Mouse (Mus musculus) embryo, embryonic 11 days (tissue): ENCODE measurements around the gene Ppm1g.

Source experiments
- DNase-seq: peaks from one replicate; pipeline ENCODE4 v3.0.0-alpha.2; 2015

Ppm1g gene

GRCm38 (mm10) chr5:31192045-31192938 lies 28.2 kb downstream of the Ppm1g start:
- DNase-seq, result no peak

DNA sequence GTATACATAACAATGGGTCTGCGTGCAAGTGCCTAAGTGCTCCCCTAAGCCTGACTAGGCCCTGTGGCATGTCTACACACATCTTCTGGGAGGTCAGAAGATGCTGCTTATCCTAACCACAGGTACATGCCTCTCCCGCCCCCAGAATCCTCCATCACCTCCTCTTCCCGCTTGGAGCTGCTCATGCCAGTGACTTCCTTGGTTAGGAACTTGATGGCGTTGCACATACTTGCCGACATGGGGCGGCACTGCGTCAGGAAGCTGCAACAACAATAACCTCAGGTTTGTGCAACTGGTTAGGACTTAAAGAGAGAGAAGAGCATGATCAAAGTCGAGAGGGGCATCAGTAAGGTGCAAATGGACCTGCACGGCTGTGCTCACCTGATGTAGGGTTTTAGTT lies 30.3 kb downstream of the Ppm1g start:
- no peak for DNase-seq

DNA sequence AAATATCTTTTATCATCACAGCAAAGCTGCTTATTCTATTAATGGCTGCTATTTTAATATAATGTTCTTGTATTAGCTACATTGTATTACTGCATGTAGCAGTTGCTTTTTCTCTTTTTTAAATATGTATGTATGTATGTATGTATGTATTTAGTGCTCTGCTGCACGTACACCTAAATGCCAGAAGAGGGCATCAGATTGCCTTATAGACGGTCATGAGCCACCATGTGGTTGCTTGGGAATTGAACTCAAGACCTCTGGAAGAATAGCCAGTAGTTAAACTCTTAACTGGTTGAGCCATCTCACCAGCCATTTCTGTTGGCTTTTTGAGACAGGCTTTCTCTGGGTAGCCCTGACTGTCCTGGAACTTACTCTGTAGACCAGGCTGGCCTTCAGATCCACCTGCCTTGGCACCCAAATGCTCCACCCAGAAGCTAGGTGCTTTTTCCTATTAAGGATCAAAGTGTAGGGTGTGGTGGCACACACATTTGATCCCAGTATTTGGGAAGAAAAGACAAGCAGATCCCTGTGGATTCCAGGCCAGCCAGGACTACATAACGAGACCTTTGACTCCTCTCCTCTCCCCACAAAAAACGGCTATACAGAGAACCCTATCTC lies 32.2 kb downstream of the Ppm1g start:
- DNase-seq, result peak; percentile 24

DNA sequence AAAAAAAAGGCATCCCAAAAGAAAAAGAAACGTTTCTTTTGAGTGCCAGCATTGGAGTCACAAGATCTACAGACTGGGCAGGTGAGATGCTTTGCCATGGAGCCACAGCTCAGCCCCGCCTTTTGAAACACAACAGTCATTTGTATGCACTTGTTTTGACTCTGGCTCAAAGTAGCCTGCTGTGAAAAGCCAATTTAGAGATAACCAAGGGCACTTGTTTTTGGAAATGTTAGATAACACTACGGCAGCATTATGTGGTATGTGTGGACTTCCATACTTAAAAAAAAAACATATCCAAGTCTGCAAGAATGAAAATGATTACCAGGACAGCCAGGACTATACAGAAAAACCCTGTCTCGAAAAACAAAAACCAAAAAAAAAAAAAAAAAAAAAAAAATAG lies 36.8 kb downstream of the Ppm1g start:
- no peak for DNase-seq

DNA sequence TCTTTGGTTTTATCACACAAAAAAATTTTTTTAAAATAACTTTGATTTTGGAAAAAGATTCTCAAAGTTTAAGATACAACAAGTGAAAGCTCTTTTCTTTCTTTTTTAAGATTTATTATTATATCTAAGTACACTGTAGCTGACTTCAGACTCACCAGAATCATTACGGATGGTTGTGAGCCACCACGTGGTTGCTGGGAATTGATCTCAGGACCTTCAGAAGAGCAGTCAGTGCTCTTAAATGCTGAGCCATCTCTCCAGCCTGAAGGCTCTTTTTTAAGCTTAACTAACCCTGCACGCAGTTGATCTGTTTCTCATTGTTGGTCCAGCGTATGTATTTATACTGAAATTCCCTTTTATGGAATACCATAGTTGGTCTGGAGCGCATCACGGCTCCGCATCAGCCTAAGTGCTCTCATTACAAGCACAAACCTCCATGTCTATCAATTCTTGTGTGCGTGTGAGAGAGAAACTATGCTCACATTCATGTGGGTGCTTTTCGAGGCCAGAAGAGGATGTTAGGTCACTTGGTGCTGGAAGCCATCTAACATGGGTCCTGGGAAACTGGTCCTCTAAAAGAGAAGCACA lies 39.2 kb downstream of the Ppm1g start:
- DNase-seq, result no peak

DNA sequence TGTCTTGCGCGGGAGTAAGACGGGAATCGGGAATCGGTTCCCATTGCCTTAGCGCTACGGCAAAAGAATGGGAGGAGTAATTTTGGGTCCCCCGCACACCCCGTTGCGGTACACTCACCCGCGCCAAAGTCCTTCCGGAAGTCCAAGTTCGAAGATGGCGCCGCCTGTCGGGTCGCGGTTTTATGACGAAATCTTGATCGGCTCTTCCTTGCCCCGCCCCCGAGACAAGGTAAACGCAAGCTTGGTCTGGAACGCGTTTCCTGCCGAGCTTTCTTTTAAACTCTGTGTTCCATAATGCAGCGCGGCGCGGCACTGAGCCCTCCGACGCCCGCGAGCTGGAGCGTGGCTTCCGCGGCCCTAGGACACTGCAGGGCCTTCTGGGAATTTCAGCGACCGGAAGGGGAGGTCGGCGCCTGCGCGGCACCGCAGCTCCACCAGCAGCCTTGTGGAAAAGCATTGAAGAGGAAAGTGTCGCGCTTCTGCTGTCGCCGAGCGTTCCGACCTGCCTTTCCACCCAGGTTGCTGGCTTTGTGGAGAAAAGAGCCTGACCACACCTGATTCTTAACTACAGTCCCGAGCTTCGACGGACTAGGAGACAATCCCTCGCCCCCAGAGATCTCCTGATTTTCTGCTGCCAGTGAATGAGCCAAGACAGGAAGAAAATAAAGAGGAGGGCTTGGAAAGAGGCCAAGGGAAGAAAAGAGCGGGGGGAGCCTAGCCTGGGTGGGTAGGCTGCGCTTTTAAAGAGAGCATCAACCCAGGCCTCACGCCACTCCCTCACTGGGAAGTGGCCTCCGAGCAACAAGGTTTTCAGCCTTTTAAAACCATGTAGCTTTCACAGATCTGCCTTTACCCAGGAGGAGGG lies 40.5 kb downstream of the Ppm1g start, which contains the start of the genes Gm29609 and Gtf3c2:
Gm29609 (minus strand) TSS at position 146 of the 865 bp plus-strand sequence.
Gtf3c2 (minus strand) TSS at position 379 of the 865 bp plus-strand sequence.
- DNase-seq, result peak; percentile 97

- peak; percentile 55 for DNase-seq
Measured at GRCm38 (mm10) chr5:31179301-31179765, 41.2 kb downstream of the Ppm1g start.

DNA sequence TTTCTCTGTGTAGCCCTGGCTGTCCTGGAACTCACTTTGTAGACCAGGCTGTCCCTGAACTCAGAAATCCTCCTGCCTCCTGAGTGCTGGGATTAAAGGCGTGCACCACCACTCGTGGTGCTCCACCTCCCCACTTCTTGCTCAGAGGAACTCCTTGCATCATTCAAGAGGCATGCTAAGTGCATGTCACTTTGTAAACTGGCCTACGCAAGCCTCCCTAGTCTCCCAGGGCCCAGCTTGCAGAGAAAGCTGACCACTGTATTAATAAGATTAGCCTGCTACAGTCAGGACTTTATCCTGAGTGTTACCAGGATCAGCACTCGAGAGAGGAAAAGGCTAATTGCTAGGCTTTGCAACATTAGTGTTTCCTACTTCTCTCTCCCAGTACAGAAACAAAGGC lies 51.9 kb downstream of the Ppm1g start:
- DNase-seq, result no peak

DNA sequence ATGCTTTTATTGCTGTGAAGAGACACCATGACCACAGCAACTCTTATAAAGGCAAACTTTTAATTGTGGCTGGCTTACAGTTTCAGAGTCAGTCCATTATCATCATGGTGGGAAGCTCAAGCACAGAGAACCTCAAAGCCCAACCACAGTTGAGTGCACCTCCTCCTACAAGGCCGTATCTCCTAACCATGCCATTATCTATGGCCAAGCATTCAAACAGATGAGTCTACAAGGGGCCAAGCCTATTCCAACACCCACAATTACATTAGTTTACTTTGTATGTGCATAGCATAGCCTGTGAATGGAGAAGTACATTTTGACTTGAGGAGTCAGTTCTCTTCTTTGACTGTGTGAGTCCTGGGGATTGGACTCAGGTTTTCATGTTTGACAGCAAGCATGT lies 55.6 kb downstream of the Ppm1g start:
- no peak for DNase-seq

DNA sequence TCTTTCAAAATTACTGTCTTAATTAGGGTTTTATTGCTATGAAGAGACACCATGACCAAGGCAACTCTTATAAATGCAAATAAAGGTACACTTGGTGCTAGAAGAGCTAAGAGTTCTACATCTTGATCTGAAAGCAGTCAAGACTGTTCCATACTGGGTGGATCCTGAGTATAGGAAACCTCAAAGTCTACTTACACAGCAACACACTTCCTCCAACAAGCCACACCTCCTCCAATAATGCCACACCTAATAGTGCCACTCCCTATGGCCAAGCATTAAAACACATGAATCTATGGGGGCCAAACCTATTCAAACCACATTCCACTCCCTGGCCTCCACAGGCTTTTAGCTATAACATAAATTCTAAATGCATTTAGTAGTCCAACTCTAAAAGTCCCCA lies 58.0 kb downstream of the Ppm1g start:
- DNase-seq, result no peak

DNA sequence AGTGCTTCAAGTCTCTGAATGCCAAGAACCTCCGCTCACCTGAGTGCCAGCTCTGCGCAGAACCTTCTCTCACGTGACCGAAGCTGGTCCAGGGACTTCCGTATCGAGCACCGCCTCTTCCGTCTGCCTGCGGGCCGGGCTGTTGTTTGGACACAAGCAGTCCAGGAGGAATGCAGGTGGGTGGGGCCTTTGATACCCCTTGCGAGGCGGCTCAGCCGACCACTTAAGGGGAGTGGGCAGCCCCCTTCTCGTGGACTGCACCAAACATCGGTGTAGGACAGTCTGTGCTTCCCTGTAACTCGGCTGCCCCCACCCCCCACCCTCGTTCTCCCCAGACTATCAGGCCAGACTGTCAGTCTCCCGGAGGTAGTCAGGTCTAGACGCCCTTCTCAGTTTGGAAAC lies 66.3 kb downstream of the Ppm1g start, which contains the start of gene Mpv17:
Mpv17 (minus strand) TSS at position 100 of the 402 bp plus-strand sequence.
- peak; percentile 93 for DNase-seq

GRCm38 (mm10) chr5:31153516-31154151 lies 66.9 kb downstream of the Ppm1g start:
- no peak for DNase-seq
